Comparison of ENCODE assay signal across 15 mouse cellular contexts in genomic region chr8:116383036-116383435, GRCm38 (mm10).
DNase-seq lines count a peak whose midpoint lies in the region; ATAC-seq lines count a peak whose summit lies in the region.
"Had no signal": no experiment of that assay in that cellular context is flagged by ENCODE, and none has a peak within 500 bp of the region (broad histone marks: within the 10 kb centered on the region; RNA-seq: fewer than 3 reads in every experiment).

No protein-coding gene starts in this region.

- no peaks in the 10 kb centered on the region for H3K4me1 ChIP-seq in midbrain, embryonic 11.5 days (ENCODE audit: control insufficient read depth, insufficient read depth, low read length)
- peaks cover 10% of the 10 kb centered on the region for H3K4me1 ChIP-seq in midbrain, embryonic 13.5 days (replicated peaks)

- no peak overlapping the region for H3K4me2 ChIP-seq in midbrain, embryonic 11.5 days
- H3K4me2 ChIP-seq in midbrain, embryonic 13.5 days (replicated peaks): no peak overlapping the region
- H3K4me2 ChIP-seq: embryonic facial prominence, embryonic 12.5 days; heart, embryonic 15.5 days; limb, embryonic 12.5 days had no signal

- H3K9ac ChIP-seq in midbrain, embryonic 11.5 days (ENCODE audit: low read length): no peak overlapping the region
- H3K9ac ChIP-seq in midbrain, embryonic 13.5 days (replicated peaks): no peak overlapping the region
- H3K9ac ChIP-seq: embryonic facial prominence, embryonic 12.5 days; heart, embryonic 15.5 days; limb, embryonic 12.5 days had no signal

- intact Hi-C loops in heart, postnatal 36 days (cut with DNase I): no loop called here

- no peaks in the 10 kb centered on the region for H3K36me3 ChIP-seq in midbrain, embryonic 11.5 days (ENCODE audit: control insufficient read depth, insufficient read depth, low read length)
- H3K36me3 ChIP-seq in midbrain, embryonic 13.5 days: no peaks in the 10 kb centered on the region
- H3K36me3 ChIP-seq: embryonic facial prominence, embryonic 12.5 days; forebrain, embryonic 10.5 days; heart, embryonic 15.5 days; limb, embryonic 12.5 days had no signal

- no peaks in the 10 kb centered on the region for H3K27me3 ChIP-seq in midbrain, embryonic 11.5 days (ENCODE audit: control insufficient read depth, insufficient read depth, low read length)
- H3K27me3 ChIP-seq in midbrain, embryonic 13.5 days: no peaks in the 10 kb centered on the region
- H3K27me3 ChIP-seq: embryonic facial prominence, embryonic 12.5 days; heart, embryonic 15.5 days had no signal

- 88% methylated on average over 8 of the region's 8 CpGs for WGBS in midbrain, embryonic 11.5 days
- WGBS in midbrain, embryonic 13.5 days: 91% methylated on average over 8 of the region's 8 CpGs

- no peak overlapping the region for H3K4me3 ChIP-seq in midbrain, embryonic 11.5 days (ENCODE audit: low read depth, low read length)
- no peak overlapping the region for H3K4me3 ChIP-seq in midbrain, embryonic 13.5 days (replicated peaks)
- H3K4me3 ChIP-seq: embryonic facial prominence, embryonic 12.5 days; forebrain, embryonic 10.5 days; heart, embryonic 15.5 days; left cerebral cortex, adult 2 months; limb, embryonic 12.5 days had no signal

- ATAC-seq in midbrain, embryonic 11.5 days (ENCODE audit: low FRiP score): no peak
- no peak for ATAC-seq in midbrain, embryonic 13.5 days

- no peaks in the 10 kb centered on the region for H3K9me3 ChIP-seq in midbrain, embryonic 11.5 days (ENCODE audit: control insufficient read depth, low read length)
- H3K9me3 ChIP-seq in midbrain, embryonic 13.5 days: no peaks in the 10 kb centered on the region
- H3K9me3 ChIP-seq: embryonic facial prominence, embryonic 12.5 days; forebrain, embryonic 10.5 days; heart, embryonic 15.5 days; limb, embryonic 12.5 days had no signal

- DNase-seq in midbrain, embryonic 11.5 days (ENCODE audit: low spot score, missing footprints): peak; percentile 31
- peak; percentile 85 for DNase-seq in adrenal gland, adult 2 months
- DNase-seq in adrenal gland, postnatal 36 days: peak; percentile 75 to 80
- peak; percentile 45 to 47 for DNase-seq in heart, postnatal 36 days
- no peak for DNase-seq in retina, embryonic 14.5 days (ENCODE audit: low spot score)
- DNase-seq in B cell, adult 2 months: no peak
- DNase-seq: cerebellum, postnatal 36 days; kidney, adult 8-10 months; thymus, postnatal 4 days had no signal

- H3K27ac ChIP-seq in midbrain, embryonic 11.5 days (ENCODE audit: low read depth, low read length): no peak overlapping the region
- no peak overlapping the region for H3K27ac ChIP-seq in midbrain, embryonic 13.5 days
- H3K27ac ChIP-seq: embryonic facial prominence, embryonic 12.5 days; forebrain, embryonic 10.5 days; heart, embryonic 15.5 days; left cerebral cortex, adult 2 months; limb, embryonic 12.5 days had no signal

Comparison
In these comparisons a context has a peak if more than half of its experiments do, and no peak if none do; other contexts are left out.
1. DNase-seq: peak in midbrain, embryonic 11.5 days (single experiment), adrenal gland, adult 2 months (single experiment), adrenal gland, postnatal 36 days (2 of 2) and heart, postnatal 36 days (2 of 2); none in retina, embryonic 14.5 days (single experiment) and B cell, adult 2 months (0 of 2).